Mouse (Mus musculus) heart, embryonic 10.5 days (tissue): ENCODE measurements around the gene Olfr1308. TPM values are rescaled to one million over a fixed set of nuclear protein-coding genes. Genes with fewer than 3 reads are reported as not detected.

Experiments used
- DNase-seq: peaks from one replicate; pipeline ENCODE4 v3.0.0-alpha.2; 2017; ENCODE audit warnings: low spot score
- H3K27ac ChIP-seq: fragments of 300-500 bp; sonication (generic); 2 replicates; pipeline ENCODE4 v1.5.1; 2016; ENCODE audit warnings: mild to moderate bottlenecking
- H3K27me3 ChIP-seq: fragments of 300-500 bp; sonication (generic); 2 replicates; pipeline ENCODE4 v1.6.1; 2016; ENCODE audit warnings: mild to moderate bottlenecking; ENCODE audit not compliant: poor library complexity, insufficient read depth, severe bottlenecking
- H3K36me3 ChIP-seq: fragments of 300-500 bp; sonication (generic); 2 replicates; pipeline ENCODE4 v1.6.1; 2016; ENCODE audit warnings: mild to moderate bottlenecking, moderate library complexity
- H3K4me1 ChIP-seq: fragments of 300-500 bp; sonication (generic); 2 replicates; pipeline ENCODE4 v1.6.1; 2016; ENCODE audit warnings: mild to moderate bottlenecking
- H3K4me3 ChIP-seq: fragments of 300-500 bp; sonication (generic); 2 replicates; pipeline ENCODE4 v1.5.1; 2016; ENCODE audit warnings: mild to moderate bottlenecking, moderate library complexity
- H3K9me3 ChIP-seq: fragments of 300-500 bp; sonication (generic); 2 replicates; pipeline ENCODE4 v1.6.1; 2016; ENCODE audit warnings: mild to moderate bottlenecking, moderate library complexity
- WGBS: fragments of 180-500 bp; shearing (Covaris S2); methylation state at CpG from one replicate; pipeline ENCODE4 v1.1.7; 2016; 5-methylcytosine and 5-hydroxymethylcytosine counted together
- polyA plus RNA-seq: library from polyadenylated mRNA; unstranded; fragments of >200 nt; fragmentation: Nextera tagmentation; extraction: Ambion mirVana; gene quantifications from 2 replicates; pipeline ENCODE4 v1.2.1, GENCODE M21; 2016

Olfr1308 gene
- not detected in 2 replicates for polyA plus RNA-seq

DNA sequence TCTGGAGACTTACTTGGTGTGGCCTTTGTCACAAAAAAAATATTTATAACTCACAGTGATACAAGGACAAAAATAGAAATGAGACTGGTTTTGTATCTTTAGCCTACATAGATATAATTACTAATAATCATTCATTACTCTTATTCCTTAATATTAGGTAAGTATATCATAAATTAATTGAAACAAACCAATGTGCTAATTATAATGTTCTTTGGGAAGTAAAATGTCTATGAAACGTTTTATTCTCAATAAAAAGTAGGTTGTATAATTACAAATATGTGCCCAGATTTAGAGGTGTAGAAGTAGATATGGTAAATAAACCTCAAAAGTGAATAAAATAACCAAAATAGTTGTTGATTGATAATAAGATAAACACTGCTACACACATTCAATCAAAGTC, at the start of gene Olfr1308:
TSS of gene Olfr1308 (minus strand) at position 101 of the 400 bp plus-strand sequence.
- no peak for DNase-seq
- H3K27me3 ChIP-seq, result no peaks in the 10 kb centered on the region
- no peak within 1 kb of the TSS for H3K27ac ChIP-seq
- 44% methylated on average over 1 of the region's 1 CpGs for WGBS
- H3K4me1 ChIP-seq, result no peaks in the 10 kb centered on the region
- H3K4me3 ChIP-seq, result no peak within 1 kb of the TSS
- no peaks in the 10 kb centered on the region for H3K36me3 ChIP-seq
- no peaks in the 10 kb centered on the region for H3K9me3 ChIP-seq

DNA sequence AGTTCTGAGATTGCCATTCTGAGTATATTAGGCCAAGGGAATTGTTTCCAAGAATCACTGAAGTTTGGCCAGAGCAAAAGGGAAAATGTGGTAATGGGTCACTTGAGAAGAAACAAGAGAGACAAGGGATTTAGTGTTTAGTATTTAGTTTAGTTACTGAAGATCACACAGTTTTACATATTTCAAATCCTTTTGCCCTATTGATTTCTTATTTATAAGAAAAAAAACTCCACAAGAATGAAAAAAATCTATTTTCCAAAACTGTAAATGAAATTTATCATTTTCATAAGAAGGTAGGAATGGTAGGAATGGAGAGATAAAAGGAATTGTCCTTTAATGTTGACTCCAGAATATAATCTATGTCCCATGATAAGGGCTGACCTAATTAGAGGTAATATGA, 47.9 kb upstream of the Olfr1308 start, which contains the start of gene Olfr1310:
TSS of gene Olfr1310 (minus strand) at position 101 of the 400 bp plus-strand sequence.
- no peaks in the 10 kb centered on the region for H3K36me3 ChIP-seq
- H3K27me3 ChIP-seq, result no peaks in the 10 kb centered on the region
- H3K4me3 ChIP-seq, result no peak within 1 kb of the TSS
- H3K27ac ChIP-seq, result no peak within 1 kb of the TSS
- no peaks in the 10 kb centered on the region for H3K9me3 ChIP-seq
- H3K4me1 ChIP-seq, result no peaks in the 10 kb centered on the region
- DNase-seq, result no peak

DNA sequence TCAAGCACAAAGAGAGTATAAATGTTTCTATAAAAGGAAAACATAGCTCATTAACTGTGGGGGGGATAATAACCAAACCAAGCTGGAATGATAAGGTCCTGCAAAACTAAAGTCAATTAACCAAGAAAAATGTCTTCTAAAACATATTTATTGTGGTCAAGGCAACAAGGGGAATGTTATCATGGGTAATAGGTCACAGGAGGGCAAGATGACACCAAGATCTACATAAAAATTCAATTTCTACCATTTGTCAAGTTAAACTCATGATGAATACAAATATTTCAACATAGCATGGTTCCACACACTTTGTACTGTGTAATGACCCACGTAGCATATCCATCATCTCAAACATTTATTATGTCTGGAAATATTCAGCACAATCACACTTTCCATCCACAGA, 25.4 kb upstream of the Olfr1308 start, which contains the start of gene Olfr1309:
TSS of gene Olfr1309 (minus strand) at position 101 of the 400 bp plus-strand sequence.
- Histone ChIP-seq H3K4me3 (no peak within 1 kb of the TSS), H3K27ac (no peak within 1 kb of the TSS), H3K27me3 (no peaks in the 10 kb centered on the region), H3K4me1 (no peaks in the 10 kb centered on the region), H3K9me3 (no peaks in the 10 kb centered on the region), H3K36me3 (no peaks in the 10 kb centered on the region)
- no peak for DNase-seq
- WGBS, result 59% methylated on average over 1 of the region's 1 CpGs

DNA sequence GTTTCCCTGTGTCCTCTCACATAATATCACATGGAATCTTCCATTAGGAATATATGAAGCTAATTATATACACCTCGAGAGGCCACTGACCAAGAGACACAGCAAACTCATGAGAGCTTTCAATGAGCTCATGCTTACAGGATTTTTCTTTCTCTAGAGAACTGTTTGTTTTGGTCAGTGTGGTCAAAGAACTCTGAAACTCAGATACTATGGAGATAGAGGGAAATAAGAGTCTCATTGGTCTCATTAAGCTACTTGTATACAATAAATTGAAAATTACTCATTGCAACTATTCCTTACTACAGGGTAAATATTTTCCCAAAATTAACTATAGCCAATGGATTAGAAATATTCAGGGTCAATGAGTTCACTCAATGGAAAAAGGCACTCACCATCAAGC, 15.4 kb downstream of the Olfr1308 start, which contains the start of gene Olfr1307:
TSS of gene Olfr1307 (minus strand) at position 101 of the 400 bp plus-strand sequence.
- H3K4me1 ChIP-seq, result no peaks in the 10 kb centered on the region
- no peaks in the 10 kb centered on the region for H3K9me3 ChIP-seq
- WGBS, result 68% methylated on average over 1 of the region's 1 CpGs
- no peak for DNase-seq
- H3K4me3 ChIP-seq, result no peak within 1 kb of the TSS
- H3K27ac ChIP-seq, result no peak within 1 kb of the TSS
- no peaks in the 10 kb centered on the region for H3K27me3 ChIP-seq
- H3K36me3 ChIP-seq, result no peaks in the 10 kb centered on the region

DNA sequence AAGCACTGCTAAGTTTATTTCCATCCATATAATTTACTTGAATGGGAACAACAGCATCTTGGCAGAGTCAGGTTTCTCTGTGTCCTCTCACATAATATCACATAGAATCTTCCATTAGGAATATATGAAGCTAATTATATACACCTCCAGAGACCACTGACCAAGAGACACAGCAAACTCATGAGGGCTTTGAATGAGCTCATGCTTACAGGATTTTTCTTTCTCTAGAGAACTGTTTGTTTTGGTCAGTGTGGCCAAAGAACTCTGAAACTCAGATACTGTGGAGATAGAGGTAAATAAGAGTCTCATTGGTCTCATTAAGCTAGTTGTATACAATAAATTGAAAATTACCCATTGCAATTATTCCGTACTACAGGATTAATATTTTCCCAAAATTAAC, 48.6 kb downstream of the Olfr1308 start, which contains the start of gene Olfr1306:
TSS of gene Olfr1306 (minus strand) at position 101 of the 400 bp plus-strand sequence.
- DNase-seq, result no peak
- H3K4me3 ChIP-seq, result no peak within 1 kb of the TSS
- WGBS, result 78% methylated on average over 1 of the region's 1 CpGs

More for the DNA sequence above, 48.6 kb downstream of the Olfr1308 start, which contains the start of gene Olfr1306:
- Histone ChIP-seq H3K27ac (no peak within 1 kb of the TSS), H3K27me3 (no peaks in the 10 kb centered on the region), H3K4me1 (no peaks in the 10 kb centered on the region), H3K36me3 (no peaks in the 10 kb centered on the region), H3K9me3 (peaks cover 2% of the 10 kb centered on the region; the same call in 1 of the 2 replicates)

Other genes starting within 250 kb of the Olfr1308 start
- gene Olfr1301, start 213.9 kb downstream of the Olfr1308 start, polyA plus RNA-seq, result not detected in 2 replicates
- gene Olfr1302, start 187.5 kb downstream of the Olfr1308 start, polyA plus RNA-seq, result not detected in 2 replicates
- not detected in 2 replicates for gene Olfr1303, start 144.6 kb downstream of the Olfr1308 start, polyA plus RNA-seq
- not detected in 2 replicates for gene Olfr1305, start 87.8 kb downstream of the Olfr1308 start, polyA plus RNA-seq
- not detected in 2 replicates for gene Olfr1306, start 48.7 kb downstream of the Olfr1308 start, polyA plus RNA-seq
- gene Olfr1307, start 15.5 kb downstream of the Olfr1308 start, polyA plus RNA-seq, result 0.01 TPM in 1 of 2 replicates, not detected in the other
- gene Olfr1309, start 25.3 kb upstream of the Olfr1308 start, polyA plus RNA-seq, result not detected in 2 replicates
- gene Olfr1310, start 47.8 kb upstream of the Olfr1308 start, polyA plus RNA-seq, result not detected in 2 replicates
- gene Olfr1311, start 59.5 kb upstream of the Olfr1308 start, polyA plus RNA-seq, result not detected in 2 replicates
- gene Olfr1312, start 85.3 kb upstream of the Olfr1308 start, polyA plus RNA-seq, result not detected in 2 replicates
- gene Olfr1313, start 112.9 kb upstream of the Olfr1308 start, polyA plus RNA-seq, result not detected in 2 replicates
- gene Olfr1314, start 131.8 kb upstream of the Olfr1308 start, polyA plus RNA-seq, result not detected in 2 replicates
- gene Olfr1315-ps1, start 150.5 kb upstream of the Olfr1308 start, polyA plus RNA-seq, result not detected in 2 replicates
- not detected in 2 replicates for gene Olfr1316, start 170.0 kb upstream of the Olfr1308 start, polyA plus RNA-seq
- gene Olfr1317, start 175.4 kb upstream of the Olfr1308 start, polyA plus RNA-seq, result not detected in 2 replicates
- not detected in 2 replicates for gene Olfr1318, start 189.3 kb upstream of the Olfr1308 start, polyA plus RNA-seq